Mouse (Mus musculus) limb, embryonic 12.5 days (tissue): ENCODE data around the gene Clmp. TPM values are rescaled to one million over a fixed set of nuclear protein-coding genes. Genes with fewer than 3 reads are reported as not detected.
A peak's percentile ranks its signal among the peaks of the same experiment; 100 is the strongest.

ENCODE experiments used
- ATAC-seq: fragments of 200-750 bp; cut with Nextera tagmentation; 2 replicates; pipeline ENCODE4 v1.8.0; 2017; ENCODE audit warnings: low read depth, moderate TSS enrichment; ENCODE audit not compliant: insufficient number of reproducible peaks, insufficient read depth, low FRiP score, low TSS enrichment
- H3K27ac ChIP-seq: fragments of 300-500 bp; sonication (generic); 2 replicates; pipeline ENCODE4 v1.5.1; 2016; ENCODE audit warnings: mild to moderate bottlenecking, moderate library complexity
- H3K27me3 ChIP-seq: fragments of 300-500 bp; sonication (generic); 2 replicates; pipeline ENCODE4 v1.6.1; 2016; ENCODE audit warnings: mild to moderate bottlenecking, moderate library complexity
- H3K36me3 ChIP-seq: fragments of 300-500 bp; sonication (generic); 2 replicates; pipeline ENCODE4 v1.6.1; 2016; ENCODE audit warnings: mild to moderate bottlenecking, moderate library complexity
- H3K4me1 ChIP-seq: fragments of 300-500 bp; sonication (generic); replicated peaks from 2 replicates; pipeline ENCODE4 v1.6.1; 2016
- H3K4me2 ChIP-seq: fragments of 300-500 bp; sonication (generic); 2 replicates; pipeline ENCODE4 v1.6.1; 2016; ENCODE audit warnings: mild to moderate bottlenecking, moderate library complexity
- H3K4me3 ChIP-seq: fragments of 300-500 bp; sonication (generic); replicated peaks from 2 replicates; pipeline ENCODE4 v1.5.1; 2016; ENCODE audit warnings: mild to moderate bottlenecking
- H3K9ac ChIP-seq: fragments of 300-500 bp; sonication (generic); replicated peaks from 2 replicates; pipeline ENCODE4 v1.6.1; 2016; ENCODE audit warnings: mild to moderate bottlenecking, moderate library complexity
- H3K9me3 ChIP-seq: fragments of 300-500 bp; sonication (generic); 2 replicates; pipeline ENCODE4 v1.6.1; 2016; ENCODE audit warnings: mild to moderate bottlenecking, moderate library complexity
- WGBS: fragments of 180-500 bp; shearing (Covaris S2); methylation state at CpG from one replicate; pipeline ENCODE4 v1.1.7; 2016; 5-methylcytosine and 5-hydroxymethylcytosine counted together
- polyA plus RNA-seq: library from polyadenylated mRNA; unstranded; fragments of >200 nt; fragmentation: Nextera tagmentation; extraction: Ambion mirVana; gene quantifications from 2 replicates; pipeline ENCODE4 v1.2.1, GENCODE M21; 2016

The Clmp gene
- polyA plus RNA-seq, 1 experiment from 2014 or later = 67.7 TPM

DNA sequence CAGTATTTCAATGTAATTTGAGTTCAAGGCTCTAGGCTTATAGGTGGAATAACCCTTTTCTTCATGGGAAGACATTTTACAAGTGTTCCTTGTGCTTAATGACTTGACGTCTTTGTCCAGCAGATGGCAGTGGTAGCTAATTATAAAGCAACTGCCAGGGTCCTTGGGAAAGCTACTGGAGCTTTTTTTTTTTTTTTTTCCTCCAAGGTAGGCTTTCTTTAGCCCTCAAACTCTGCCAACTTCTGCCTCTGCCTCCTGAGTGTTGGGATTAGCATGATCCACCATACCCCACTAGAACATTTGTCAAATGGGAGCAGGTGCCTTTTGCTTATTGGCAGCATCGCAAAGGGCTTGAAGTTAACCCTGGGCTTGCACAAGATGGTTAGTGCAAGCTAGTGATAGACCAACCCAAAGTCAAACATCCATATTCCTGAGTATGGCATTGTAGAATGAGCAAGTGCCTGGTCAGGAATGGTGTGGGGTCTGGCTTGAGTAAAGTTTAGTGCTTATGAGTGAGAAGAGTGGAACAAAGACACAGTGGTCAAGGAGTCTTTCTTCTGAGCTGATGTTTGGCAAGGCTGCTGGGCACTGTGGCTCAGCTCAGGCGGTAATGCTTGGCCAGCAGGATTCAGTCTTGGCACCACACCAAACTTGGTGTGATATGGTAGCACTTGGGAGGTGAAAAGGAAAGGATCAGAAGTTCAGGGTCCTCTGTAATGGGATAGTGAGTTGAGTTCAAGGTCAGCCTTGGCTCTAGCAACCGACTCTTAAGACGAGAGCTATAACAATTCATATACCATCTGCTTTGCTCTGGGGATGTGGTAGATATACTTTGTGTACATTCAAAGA is 120.9 kb downstream of the Clmp start:
- no peak for ATAC-seq
- no peak overlapping the region for H3K4me3 ChIP-seq
- WGBS = 32% methylated on average over 5 of the region's 5 CpGs

DNA sequence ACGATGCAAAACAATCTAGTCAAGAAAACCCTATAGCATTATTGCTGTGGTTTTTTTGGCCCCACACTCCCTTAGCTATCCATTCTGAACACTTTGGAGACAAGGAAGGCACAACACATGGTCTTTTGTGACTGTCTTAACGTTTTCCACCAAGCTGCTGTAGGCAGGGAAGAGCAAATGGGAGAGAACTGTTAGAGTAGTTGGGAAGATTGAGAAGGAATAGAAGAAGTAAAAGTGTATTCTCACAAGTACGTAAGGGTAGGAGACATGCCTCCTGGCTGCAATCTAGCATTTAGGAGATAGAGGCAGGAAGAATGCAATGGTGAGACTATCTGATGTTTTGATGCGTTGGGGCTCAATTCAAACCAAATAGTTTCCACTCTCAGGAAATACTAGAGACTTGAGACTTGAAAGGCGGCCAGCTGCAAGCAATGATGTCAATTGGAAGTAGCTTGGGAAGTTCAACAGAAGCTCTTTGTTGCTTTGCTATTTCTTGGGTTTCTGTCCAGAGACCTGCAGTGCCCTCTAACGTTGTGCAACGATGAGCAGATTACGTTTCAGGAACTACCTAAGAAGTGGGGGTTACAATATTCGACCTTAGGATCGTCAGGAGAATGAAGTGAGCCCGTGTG is 121.6 kb downstream of the Clmp start:
- Histone ChIP-seq H3K9ac (no peak overlapping the region), H3K4me2 (no peak overlapping the region), H3K27ac (peak overlapping the region; percentile 78), H3K36me3 (peaks cover 47% of the 10 kb centered on the region), H3K4me1 (peaks cover 40% of the 10 kb centered on the region), H3K4me3 (no peak overlapping the region), H3K27me3 (no peaks in the 10 kb centered on the region), H3K9me3 (no peaks in the 10 kb centered on the region)
- no peak for ATAC-seq
- WGBS = 27% methylated on average over 11 of the region's 11 CpGs

More for the DNA sequence above, 120.9 kb downstream of the Clmp start:
- peaks cover 40% of the 10 kb centered on the region for H3K4me1 ChIP-seq
- H3K9me3 ChIP-seq = no peaks in the 10 kb centered on the region
- H3K27ac ChIP-seq = peak overlapping the region; percentile 78
- H3K4me2 ChIP-seq = no peak overlapping the region
- H3K27me3 ChIP-seq = no peaks in the 10 kb centered on the region
- peaks cover 47% of the 10 kb centered on the region for H3K36me3 ChIP-seq
- H3K9ac ChIP-seq = no peak overlapping the region

DNA sequence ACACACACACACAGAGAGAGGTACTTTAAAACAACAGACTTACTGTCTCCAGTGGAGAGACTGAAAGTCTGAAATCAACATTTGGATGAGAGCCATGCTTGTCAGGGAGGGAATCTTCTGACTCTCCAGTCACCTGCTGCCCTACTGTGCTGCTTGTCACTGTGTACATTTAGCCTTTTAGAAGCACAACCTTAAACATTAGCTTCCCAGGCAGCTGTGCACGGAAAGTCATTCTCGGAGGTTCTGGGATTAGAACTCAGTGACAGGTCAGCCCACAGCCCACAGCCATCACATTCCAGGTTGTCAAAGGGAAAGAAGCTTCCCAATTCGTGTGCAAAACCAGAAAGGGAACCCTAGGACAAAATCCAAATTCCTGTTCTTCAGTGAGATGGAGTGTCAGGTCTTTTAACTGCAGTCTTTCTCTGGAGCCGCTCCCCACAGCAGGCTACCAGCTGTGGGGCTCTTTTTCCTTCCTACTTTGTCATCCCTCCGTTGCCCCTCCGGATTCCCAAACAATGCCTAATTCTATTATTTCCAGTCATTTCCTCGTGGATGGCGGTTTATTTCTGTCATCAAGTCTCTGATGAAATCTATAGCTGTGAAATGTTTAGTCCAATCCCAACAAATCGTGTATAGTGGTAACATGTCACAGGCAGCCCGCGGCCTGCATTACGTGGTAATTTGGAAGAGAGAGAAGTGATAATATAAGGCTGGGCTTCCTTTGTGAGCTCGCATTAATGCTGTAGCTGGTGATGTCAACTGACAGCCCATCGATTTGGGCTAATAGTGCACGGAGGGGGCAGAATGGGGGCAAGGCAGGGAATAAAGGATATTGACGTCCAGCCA is 122.5 kb downstream of the Clmp start:
- Histone ChIP-seq H3K36me3 (peaks cover 43% of the 10 kb centered on the region), H3K4me2 (no peak overlapping the region), H3K27ac (peak overlapping the region; percentile 78; the same call in 1 of the 2 replicates), H3K9ac (no peak overlapping the region), H3K27me3 (no peaks in the 10 kb centered on the region), H3K9me3 (no peaks in the 10 kb centered on the region), H3K4me1 (peaks cover 40% of the 10 kb centered on the region), H3K4me3 (no peak overlapping the region)
- 43% methylated on average over 16 of the region's 16 CpGs for WGBS
- ATAC-seq = no peak

DNA sequence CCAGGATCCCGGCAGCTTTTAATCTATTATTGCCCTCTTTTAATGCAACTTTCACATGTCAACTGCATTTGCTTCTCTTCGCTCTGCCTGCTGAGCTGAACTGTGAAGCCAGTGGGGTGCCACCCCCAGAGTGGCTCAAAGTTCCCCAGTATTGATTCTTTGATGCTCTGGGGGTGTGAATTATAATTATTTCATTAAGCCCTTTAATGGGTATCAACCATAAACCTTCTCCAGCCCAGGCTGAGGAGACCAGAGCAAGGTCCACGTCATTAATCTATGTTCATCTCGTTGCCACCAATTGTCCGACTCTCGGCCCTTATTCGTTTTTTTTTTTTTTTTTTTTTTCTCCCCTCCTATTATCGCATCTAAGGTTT is 123.1 kb downstream of the Clmp start:
- H3K4me1 ChIP-seq = peaks cover 34% of the 10 kb centered on the region
- H3K4me3 ChIP-seq = no peak overlapping the region
- no peak overlapping the region for H3K4me2 ChIP-seq
- H3K9me3 ChIP-seq = no peaks in the 10 kb centered on the region
- H3K27me3 ChIP-seq = no peaks in the 10 kb centered on the region
- peaks cover 40% of the 10 kb centered on the region for H3K36me3 ChIP-seq
- no peak overlapping the region for H3K27ac ChIP-seq
- WGBS = 59% methylated on average over 8 of the region's 8 CpGs
- ATAC-seq = no peak
- H3K9ac ChIP-seq = no peak overlapping the region

DNA sequence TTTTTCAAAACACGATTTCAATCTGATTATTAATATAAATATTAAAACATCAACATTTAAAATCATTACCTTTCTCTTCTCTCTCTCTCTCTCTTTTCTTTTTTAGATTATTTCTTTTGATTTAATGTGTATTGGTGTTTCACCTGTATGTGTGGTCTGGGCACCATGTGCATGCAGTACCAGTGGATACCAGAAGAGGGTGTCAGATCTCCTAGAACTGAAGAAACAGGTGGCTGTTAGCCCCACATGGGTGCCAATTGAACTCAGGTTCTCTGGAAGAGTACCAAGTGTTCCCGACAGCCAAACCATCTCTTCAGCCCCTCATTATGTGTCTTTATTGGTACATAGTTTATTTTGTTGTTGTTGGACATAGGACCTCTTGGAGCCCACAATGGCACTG is 126.1 kb downstream of the Clmp start:
- no peak for ATAC-seq

DNA sequence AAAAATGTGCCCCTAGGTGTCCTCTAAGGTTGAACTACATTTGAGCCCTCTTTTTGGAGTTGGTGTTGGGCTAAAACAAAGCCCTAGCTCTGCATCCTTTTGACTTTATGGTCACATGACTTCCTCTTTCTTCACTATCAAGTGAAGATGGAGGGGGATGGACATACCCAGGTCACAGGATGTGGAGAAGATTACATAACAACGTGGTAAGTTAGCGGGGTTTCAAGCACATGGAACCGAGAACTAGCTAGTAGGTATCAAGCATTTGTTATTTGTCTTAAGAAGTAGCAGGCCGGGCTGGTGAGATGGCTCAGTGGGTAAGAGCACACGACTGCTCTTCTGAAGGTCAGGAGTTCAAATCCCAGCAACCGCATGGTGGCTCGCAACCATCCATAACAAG is 128.3 kb downstream of the Clmp start:
- no peak overlapping the region for H3K9ac ChIP-seq
- WGBS = 88% methylated on average over 7 of the region's 7 CpGs
- no peak overlapping the region for H3K4me3 ChIP-seq
- H3K4me2 ChIP-seq = no peak overlapping the region
- no peak for ATAC-seq
- no peaks in the 10 kb centered on the region for H3K9me3 ChIP-seq
- H3K27ac ChIP-seq = no peak overlapping the region
- peaks cover 6% of the 10 kb centered on the region; the same call in 1 of the 2 replicates for H3K36me3 ChIP-seq
- H3K4me1 ChIP-seq = no peaks in the 10 kb centered on the region
- no peaks in the 10 kb centered on the region for H3K27me3 ChIP-seq

More for the DNA sequence above, 126.1 kb downstream of the Clmp start:
- Histone ChIP-seq H3K27ac (no peak overlapping the region), H3K36me3 (peaks cover 11% of the 10 kb centered on the region), H3K4me2 (no peak overlapping the region), H3K4me1 (peaks cover 14% of the 10 kb centered on the region; the same call in 1 of the 2 replicates), H3K9me3 (no peaks in the 10 kb centered on the region), H3K27me3 (no peaks in the 10 kb centered on the region), H3K4me3 (no peak overlapping the region), H3K9ac (no peak overlapping the region)
- WGBS = 55% methylated on average over 2 of the region's 2 CpGs

DNA sequence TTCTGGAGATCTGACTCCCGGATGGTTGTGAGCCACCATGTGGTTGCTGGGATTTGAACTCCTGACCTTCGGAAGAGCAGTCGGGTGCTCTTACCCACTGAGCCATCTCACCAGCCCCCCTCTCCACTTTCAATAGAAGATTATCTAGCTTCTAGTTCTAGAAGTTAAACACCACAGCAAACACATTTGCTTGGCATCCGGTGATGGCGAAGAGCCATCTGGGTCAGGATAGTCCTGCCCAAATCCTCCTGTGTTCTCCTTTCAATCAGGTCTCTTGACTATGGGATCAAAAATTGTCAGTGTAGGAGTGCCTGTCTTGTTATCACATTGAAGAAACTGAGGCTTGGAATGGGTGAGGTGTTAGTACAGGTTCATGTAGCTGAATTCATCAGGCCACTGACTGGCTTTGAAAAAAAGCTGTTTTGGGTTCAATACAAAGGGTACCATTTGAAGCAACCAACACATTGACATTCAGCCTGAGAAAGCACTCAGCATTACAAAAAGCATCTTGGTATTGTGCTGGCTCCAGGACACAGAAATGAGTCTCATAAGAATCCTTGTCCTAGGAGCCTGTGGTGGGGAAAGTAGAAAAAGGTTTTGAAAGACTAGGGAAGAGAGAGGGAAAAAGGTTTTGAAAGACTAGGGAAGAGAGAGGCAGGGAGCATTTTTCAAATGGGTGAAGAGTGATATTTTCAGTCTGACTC is 131.7 kb downstream of the Clmp start:
- Histone ChIP-seq H3K9me3 (no peaks in the 10 kb centered on the region), H3K4me1 (0 out of 2 replicates have a peak, but pooled peaks cover 3% of the 10 kb centered on the region), H3K27ac (no peak overlapping the region), H3K4me2 (no peak overlapping the region), H3K9ac (no peak overlapping the region), H3K4me3 (no peak overlapping the region), H3K27me3 (no peaks in the 10 kb centered on the region), H3K36me3 (0 out of 2 replicates have a peak, but pooled peaks cover 3% of the 10 kb centered on the region)
- 89% methylated on average over 5 of the region's 5 CpGs for WGBS
- ATAC-seq = no peak

DNA sequence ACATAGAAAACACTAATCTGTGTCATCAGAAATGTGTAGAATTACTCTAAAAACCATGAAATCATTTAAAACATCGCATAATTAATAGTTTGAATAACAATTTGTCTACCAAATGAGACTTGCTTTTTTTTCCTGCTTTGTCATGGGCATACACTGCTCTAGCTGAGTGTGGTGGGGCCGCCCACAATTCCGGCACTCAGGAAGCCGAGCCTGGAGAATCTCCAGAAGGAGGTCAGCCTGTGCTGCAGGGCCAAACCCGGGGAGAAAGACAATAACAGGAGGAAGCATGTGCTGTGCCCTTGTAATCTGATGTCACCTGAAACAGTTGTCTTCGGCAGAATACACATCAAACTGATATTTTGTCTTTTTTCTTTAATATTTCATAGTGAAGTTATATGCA is 139.8 kb downstream of the Clmp start:
- H3K4me2 ChIP-seq = no peak overlapping the region
- no peak overlapping the region for H3K9ac ChIP-seq
- no peak overlapping the region for H3K27ac ChIP-seq
- WGBS = 41% methylated on average over 6 of the region's 6 CpGs
- no peaks in the 10 kb centered on the region for H3K36me3 ChIP-seq
- H3K4me1 ChIP-seq = peaks cover 12% of the 10 kb centered on the region
- H3K4me3 ChIP-seq = no peak overlapping the region
- no peaks in the 10 kb centered on the region for H3K27me3 ChIP-seq
- H3K9me3 ChIP-seq = no peaks in the 10 kb centered on the region
- no peak for ATAC-seq

DNA sequence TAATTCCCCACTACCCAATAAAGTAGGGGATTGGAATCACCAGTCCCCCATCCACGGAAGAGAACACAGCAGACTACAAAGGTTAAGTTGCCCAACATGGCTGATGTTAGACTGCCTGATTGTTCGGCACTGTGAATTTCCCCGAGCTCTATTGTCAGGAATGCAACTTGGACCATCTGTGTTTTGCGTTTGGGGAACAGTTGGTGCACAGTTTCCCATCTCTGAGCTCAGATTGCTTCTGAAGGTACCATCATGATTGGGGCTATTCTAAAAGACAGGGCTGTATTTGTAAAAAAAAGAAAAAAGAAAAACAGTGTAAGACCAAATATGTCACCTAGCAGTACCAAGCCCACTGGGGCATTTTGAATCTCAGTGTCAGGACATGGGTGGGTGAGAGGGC is 141.6 kb downstream of the Clmp start:
- Histone ChIP-seq H3K4me2 (no peak overlapping the region), H3K36me3 (no peaks in the 10 kb centered on the region), H3K27ac (no peak overlapping the region), H3K9me3 (no peaks in the 10 kb centered on the region), H3K4me1 (peaks cover 9% of the 10 kb centered on the region), H3K4me3 (no peak overlapping the region), H3K27me3 (no peaks in the 10 kb centered on the region), H3K9ac (no peak overlapping the region)
- no peak for ATAC-seq
- WGBS = 54% methylated on average over 4 of the region's 4 CpGs

DNA sequence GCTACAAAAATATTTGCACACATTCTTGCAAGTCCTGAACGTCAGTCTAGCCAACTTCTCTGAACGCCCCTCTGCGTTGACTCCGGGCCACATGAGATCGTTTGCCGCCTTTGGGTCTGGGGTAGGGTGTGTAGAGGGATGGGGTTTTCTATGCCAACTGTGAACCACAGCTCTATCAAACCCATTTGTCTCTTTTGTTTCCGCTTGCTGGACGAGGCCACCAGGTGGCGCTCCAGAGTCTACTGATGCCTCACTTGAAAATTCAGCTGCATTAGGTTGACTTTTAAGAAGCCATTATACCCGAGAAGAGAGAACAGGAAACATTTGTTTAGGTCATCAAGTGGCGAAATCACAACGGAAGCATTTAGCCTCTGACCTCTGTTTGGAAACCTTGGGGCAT is 148.8 kb downstream of the Clmp start:
- 5% methylated on average over 12 of the region's 12 CpGs for WGBS
- Histone ChIP-seq H3K27ac (no peak overlapping the region), H3K4me2 (peak overlapping the region; percentile 27; the same call in 1 of the 2 replicates), H3K9me3 (no peaks in the 10 kb centered on the region), H3K9ac (no peak overlapping the region), H3K36me3 (no peaks in the 10 kb centered on the region), H3K4me1 (no peaks in the 10 kb centered on the region), H3K27me3 (no peaks in the 10 kb centered on the region), H3K4me3 (no peak overlapping the region)
- ATAC-seq = no peak
